Mouse (Mus musculus) heart, embryonic 15.5 days (tissue): ENCODE results near the gene Mkrn2. TPM values are rescaled to one million over a fixed set of nuclear protein-coding genes. Genes with fewer than 3 reads are reported as not detected.
A peak's percentile ranks its signal among the peaks of the same experiment; 100 is the strongest.

Experiments
- ATAC-seq: fragments of 200-750 bp; cut with Nextera tagmentation; replicated peaks from 2 replicates; pipeline ENCODE4 v1.8.0; 2017; ENCODE audit warnings: low read depth, moderate TSS enrichment; ENCODE audit not compliant: insufficient number of reproducible peaks, insufficient read depth, low FRiP score
- H3K27ac ChIP-seq: fragments of 300-500 bp; sonication (generic); 2 replicates; pipeline ENCODE4 v1.5.1; 2015; ENCODE audit warnings: mild to moderate bottlenecking, inconsistent platforms
- H3K27me3 ChIP-seq: fragments of 300-500 bp; sonication (generic); 2 replicates; pipeline ENCODE4 v1.6.1; 2015; ENCODE audit warnings: inconsistent platforms
- H3K36me3 ChIP-seq: fragments of 300-500 bp; sonication (generic); 2 replicates; pipeline ENCODE4 v1.6.1; 2015; ENCODE audit warnings: mild to moderate bottlenecking, inconsistent platforms
- H3K4me1 ChIP-seq: fragments of 300-500 bp; sonication (generic); replicated peaks from 2 replicates; pipeline ENCODE4 v1.6.1; 2015; ENCODE audit warnings: inconsistent platforms
- H3K4me2 ChIP-seq: fragments of 300-500 bp; sonication (generic); 2 replicates; pipeline ENCODE4 v1.6.1; 2015; ENCODE audit warnings: inconsistent platforms, mild to moderate bottlenecking, moderate library complexity
- H3K4me3 ChIP-seq: fragments of 300-500 bp; sonication (generic); 2 replicates; pipeline ENCODE4 v1.5.1; 2015; ENCODE audit warnings: mild to moderate bottlenecking, inconsistent platforms
- H3K9ac ChIP-seq: fragments of 300-500 bp; sonication (generic); 2 replicates; pipeline ENCODE4 v1.6.1; 2015; ENCODE audit warnings: mild to moderate bottlenecking, inconsistent platforms
- H3K9me3 ChIP-seq: fragments of 300-500 bp; sonication (generic); replicated peaks from 2 replicates; pipeline ENCODE4 v1.6.1; 2016; ENCODE audit warnings: inconsistent platforms
- WGBS: fragments of 180-500 bp; shearing (Covaris S2); methylation state at CpG from one replicate; pipeline ENCODE4 v1.1.7; 2015; ENCODE audit warnings: mixed read lengths; 5-methylcytosine and 5-hydroxymethylcytosine counted together
- polyA plus RNA-seq: library from polyadenylated mRNA; unstranded; fragments of >200 nt; fragmentation: Nextera tagmentation; extraction: Ambion mirVana; gene quantifications from 2 replicates; pipeline ENCODE4 v1.2.1, GENCODE M21; 2015

Mkrn2 gene
- polyA plus RNA-seq, 1 experiment from 2014 or later = 20.5 TPM

DNA sequence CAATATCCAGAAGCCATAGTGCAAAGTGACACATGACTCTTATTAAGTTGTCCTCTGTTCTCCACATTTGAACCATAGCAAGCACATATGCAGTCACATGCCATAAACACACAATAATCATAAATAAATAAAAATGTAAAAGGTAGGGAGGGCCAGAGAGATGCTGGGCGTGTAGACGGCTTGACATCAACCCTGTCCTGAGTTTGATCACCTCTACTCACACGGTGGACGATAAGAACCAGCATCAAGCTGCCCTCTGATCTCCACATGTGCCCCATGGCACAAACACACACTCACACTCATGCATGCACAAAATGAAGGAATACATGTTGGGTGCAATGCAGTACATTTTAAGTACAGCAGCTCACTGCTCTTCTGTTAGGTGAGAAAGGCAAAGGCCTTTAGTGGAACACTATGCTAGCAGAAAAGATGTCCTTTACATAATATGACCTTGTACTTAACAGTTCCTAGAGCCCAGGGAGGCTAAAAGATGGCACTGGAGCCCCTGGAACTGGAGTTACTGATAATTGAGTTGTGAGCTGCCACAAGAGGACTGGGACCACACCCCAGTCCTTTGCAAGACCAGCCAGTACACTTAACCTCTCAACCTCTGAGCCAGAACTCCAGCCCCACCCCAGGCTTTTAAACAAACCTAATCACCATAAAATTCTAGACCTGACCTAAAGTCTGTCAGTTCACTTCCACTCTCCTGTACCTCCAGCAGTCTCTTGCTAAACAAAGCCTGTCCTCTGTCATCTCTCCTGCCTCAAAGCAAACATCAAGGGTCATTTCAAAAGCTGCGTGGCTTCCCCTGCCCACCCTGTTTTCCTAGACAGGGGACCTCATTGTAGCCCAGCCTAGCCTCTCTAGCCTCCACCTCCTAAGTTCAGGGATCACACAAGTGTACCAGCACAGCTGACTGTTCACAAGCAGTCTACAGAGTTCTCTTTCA is 49.0 kb downstream of the Mkrn2 start:
- Histone ChIP-seq H3K4me3 (no peak overlapping the region), H3K4me1 (peaks cover 36% of the 10 kb centered on the region), H3K9me3 (no peaks in the 10 kb centered on the region), H3K4me2 (peak overlapping the region; percentile 6; the same call in 1 of the 2 replicates), H3K27ac (peak overlapping the region; percentile 63), H3K36me3 (no peaks in the 10 kb centered on the region), H3K9ac (no peak overlapping the region), H3K27me3 (no peaks in the 10 kb centered on the region)
- WGBS = 34% methylated on average over 5 of the region's 5 CpGs
- ATAC-seq = 0 out of 2 replicates have a peak, but pooled peaks have one; percentile 39

DNA sequence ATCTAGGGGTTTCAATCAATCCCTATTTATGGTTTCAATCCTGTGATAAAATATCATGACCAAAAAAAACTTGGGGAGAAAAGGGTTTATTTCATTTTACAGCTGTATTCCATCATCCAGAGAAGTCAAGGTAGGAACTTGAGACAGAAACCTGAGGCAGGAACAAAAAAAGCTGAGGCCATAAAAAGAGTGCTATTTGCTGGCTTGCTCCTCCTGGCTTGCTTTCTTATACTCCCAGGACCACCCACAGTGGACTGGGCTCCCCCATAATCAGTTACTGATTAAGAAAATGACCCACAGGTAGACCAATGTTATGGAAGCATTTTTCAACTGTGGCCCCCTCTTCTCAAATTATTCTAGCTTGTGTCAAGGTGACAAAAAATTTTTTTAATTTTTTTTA is 50.0 kb downstream of the Mkrn2 start:
- H3K36me3 ChIP-seq = no peaks in the 10 kb centered on the region
- ATAC-seq = no peak
- H3K27me3 ChIP-seq = no peaks in the 10 kb centered on the region
- no peaks in the 10 kb centered on the region for H3K9me3 ChIP-seq
- H3K4me3 ChIP-seq = no peak overlapping the region
- no peak overlapping the region for H3K9ac ChIP-seq
- no peak overlapping the region for H3K4me2 ChIP-seq
- no peak overlapping the region for H3K27ac ChIP-seq
- H3K4me1 ChIP-seq = peaks cover 36% of the 10 kb centered on the region

DNA sequence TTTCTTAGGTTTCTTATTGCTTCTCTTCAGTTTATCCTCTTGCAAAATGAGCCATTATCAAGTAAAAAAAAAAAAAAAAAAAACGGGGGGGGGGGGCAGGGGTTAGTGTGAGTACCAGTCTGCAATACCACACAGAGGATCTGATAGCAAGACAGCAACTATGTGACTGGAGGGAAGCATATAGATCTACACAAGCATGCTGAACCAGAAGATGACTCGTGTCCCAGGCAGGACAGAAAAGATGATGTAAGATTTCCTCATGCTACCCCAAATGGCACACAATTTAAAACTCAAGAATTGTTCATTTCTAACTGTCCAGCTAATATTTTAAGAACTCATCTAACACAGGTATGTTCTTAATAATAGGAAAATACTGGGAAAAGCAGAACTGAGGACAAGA is 52.2 kb downstream of the Mkrn2 start:
- Histone ChIP-seq H3K4me1 (peaks cover 43% of the 10 kb centered on the region), H3K27ac (no peak overlapping the region), H3K9me3 (no peaks in the 10 kb centered on the region), H3K36me3 (no peaks in the 10 kb centered on the region), H3K4me3 (no peak overlapping the region), H3K4me2 (no peak overlapping the region), H3K9ac (no peak overlapping the region), H3K27me3 (no peaks in the 10 kb centered on the region)
- ATAC-seq = no peak
- WGBS = 44% methylated on average over 2 of the region's 2 CpGs

DNA sequence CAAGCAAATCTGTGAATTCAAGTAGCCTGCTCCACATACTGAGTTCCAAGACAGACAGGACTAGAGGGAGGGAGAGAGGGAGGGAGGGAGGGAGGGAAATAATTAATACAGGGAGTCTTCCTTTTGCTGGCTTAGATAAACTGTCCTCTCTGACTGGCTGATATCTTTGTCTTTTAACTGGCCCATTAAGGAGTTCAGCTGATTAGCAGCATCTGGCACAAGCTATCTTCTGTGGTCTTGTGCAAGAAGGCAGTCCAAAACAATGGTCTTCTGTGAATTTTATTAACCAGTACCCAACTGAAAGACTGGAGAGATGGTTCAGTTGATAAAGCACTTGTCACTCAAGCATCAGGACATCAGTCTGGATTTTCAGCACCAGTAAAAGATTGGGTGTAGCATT is 57.1 kb downstream of the Mkrn2 start:
- no peaks in the 10 kb centered on the region for H3K9me3 ChIP-seq
- H3K27ac ChIP-seq = no peak overlapping the region
- no peaks in the 10 kb centered on the region for H3K27me3 ChIP-seq
- H3K36me3 ChIP-seq = no peaks in the 10 kb centered on the region
- H3K4me2 ChIP-seq = no peak overlapping the region
- peaks cover 27% of the 10 kb centered on the region for H3K4me1 ChIP-seq
- H3K4me3 ChIP-seq = no peak overlapping the region
- ATAC-seq = no peak
- no peak overlapping the region for H3K9ac ChIP-seq

DNA sequence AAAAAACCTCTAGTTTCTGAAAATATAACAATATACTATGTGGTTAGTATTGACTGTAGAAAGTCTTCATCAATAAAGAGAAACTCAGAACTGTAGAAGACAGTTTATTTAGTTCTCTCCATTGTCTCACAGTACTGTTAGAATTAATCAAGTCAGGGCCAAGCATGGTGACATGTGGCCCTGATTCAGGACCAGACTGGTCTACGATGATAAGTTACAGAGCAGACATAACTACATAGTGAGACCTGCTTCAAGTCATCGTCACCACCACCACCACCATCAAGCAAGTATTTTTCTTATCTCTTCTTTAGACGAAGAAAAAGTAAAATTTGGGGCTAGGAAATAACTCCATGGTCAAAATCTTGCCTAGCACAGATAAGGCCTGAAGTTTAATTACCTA is 62.6 kb downstream of the Mkrn2 start:
- Histone ChIP-seq H3K9ac (no peak overlapping the region), H3K4me3 (no peak overlapping the region), H3K4me2 (no peak overlapping the region), H3K27me3 (no peaks in the 10 kb centered on the region), H3K36me3 (no peaks in the 10 kb centered on the region), H3K27ac (no peak overlapping the region), H3K9me3 (no peaks in the 10 kb centered on the region), H3K4me1 (peaks cover 23% of the 10 kb centered on the region)
- ATAC-seq = no peak
- WGBS = 43% methylated on average over 3 of the region's 3 CpGs

DNA sequence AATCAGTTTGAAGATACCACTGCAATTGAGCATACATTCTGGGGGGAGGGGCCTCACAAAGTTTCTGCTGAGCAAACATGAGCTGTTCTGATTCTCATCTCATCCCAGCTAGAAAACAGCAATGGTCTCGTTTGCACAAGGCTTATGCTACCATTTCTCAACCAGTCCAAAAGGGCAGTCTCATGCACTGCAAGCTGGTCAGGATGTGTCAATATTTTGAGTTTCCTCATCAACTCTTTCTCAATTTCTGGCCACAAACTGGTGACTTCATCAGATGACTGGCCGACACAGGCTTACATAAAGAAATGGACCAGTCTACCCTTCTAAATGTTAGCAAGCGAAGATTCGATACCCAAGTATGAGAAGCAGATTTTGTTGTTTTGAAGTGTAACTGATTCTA is 64.9 kb downstream of the Mkrn2 start:
- 72% methylated on average over 4 of the region's 4 CpGs for WGBS
- Histone ChIP-seq H3K27me3 (no peaks in the 10 kb centered on the region), H3K4me2 (no peak overlapping the region), H3K4me1 (peaks cover 18% of the 10 kb centered on the region), H3K4me3 (no peak overlapping the region), H3K36me3 (no peaks in the 10 kb centered on the region), H3K9ac (no peak overlapping the region), H3K27ac (no peak overlapping the region), H3K9me3 (no peaks in the 10 kb centered on the region)
- no peak for ATAC-seq

Other genes starting within 250 kb of the Mkrn2 start
- 2.5 and 3.7 TPM in 2 replicates for gene Pparg, start 241.0 kb upstream of the Mkrn2 start, polyA plus RNA-seq
- 16.8 and 18.9 TPM in 2 replicates for gene Tsen2, start 57.2 kb upstream of the Mkrn2 start, polyA plus RNA-seq
- 0.24 and 0.25 TPM in 2 replicates for gene Mkrn2os, start 9.3 kb upstream of the Mkrn2 start, polyA plus RNA-seq
- gene Raf1, start 74.7 kb downstream of the Mkrn2 start, polyA plus RNA-seq = 90.7 and 97.4 TPM in 2 replicates
- gene Tmem40, start 160.5 kb downstream of the Mkrn2 start, polyA plus RNA-seq = 1.3 and 1.7 TPM in 2 replicates
- gene Cand2, start 172.6 kb downstream of the Mkrn2 start, polyA plus RNA-seq = 40.8 and 48.7 TPM in 2 replicates
- 1,057 and 1,253 TPM in 2 replicates for gene Rpl32, start 206.8 kb downstream of the Mkrn2 start, polyA plus RNA-seq
- 0.29 and 0.53 TPM in 2 replicates for gene Efcab12, start 236.5 kb downstream of the Mkrn2 start, polyA plus RNA-seq